Mouse (Mus musculus) left cerebral cortex, adult 8-10 months (tissue): Measurements from ENCODE around the gene Usp32. TPM values are rescaled to one million over a fixed set of nuclear protein-coding genes. Genes with fewer than 3 reads are reported as not detected.

Experiments
- DNase-seq, 2 experiments: peaks; one replicate each; pipeline ENCODE4 v3.0.0; 2022; ENCODE audit warnings: low spot score in 2 of 2
- total RNA-seq, 4 experiments: library from RNA; stranded (reverse); gene quantifications; 2 replicates each; pipeline ENCODE4 v1.2.4; 2022

Gene Usp32
- total RNA-seq, 4 experiments from 2014 or later = 96.5 to 119 (median 109) TPM

GRCm38 (mm10) chr11:84957171-84957570 lies 182.8 kb downstream of the Usp32 start:
- no peak for DNase-seq

DNA sequence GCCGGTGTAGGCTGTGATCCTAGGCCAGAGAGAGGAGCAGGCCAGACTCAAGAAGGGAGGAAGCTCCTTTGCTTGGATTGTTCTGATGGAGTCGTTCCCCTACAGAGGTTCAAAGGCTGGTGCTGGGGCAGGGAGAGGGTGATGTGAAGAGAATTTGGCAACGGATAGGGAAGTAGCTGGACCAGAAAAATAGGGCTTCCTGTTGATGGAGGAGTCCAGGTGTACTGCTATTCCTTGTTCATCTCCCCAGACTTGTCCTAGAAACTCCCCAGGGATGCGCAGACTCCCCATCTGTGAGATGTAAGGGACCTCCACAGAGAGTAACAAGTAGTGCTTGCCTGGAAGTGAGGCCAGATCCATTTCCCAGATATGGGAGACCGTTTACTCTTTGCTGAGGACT lies 183.6 kb downstream of the Usp32 start:
- no peak for DNase-seq

DNA sequence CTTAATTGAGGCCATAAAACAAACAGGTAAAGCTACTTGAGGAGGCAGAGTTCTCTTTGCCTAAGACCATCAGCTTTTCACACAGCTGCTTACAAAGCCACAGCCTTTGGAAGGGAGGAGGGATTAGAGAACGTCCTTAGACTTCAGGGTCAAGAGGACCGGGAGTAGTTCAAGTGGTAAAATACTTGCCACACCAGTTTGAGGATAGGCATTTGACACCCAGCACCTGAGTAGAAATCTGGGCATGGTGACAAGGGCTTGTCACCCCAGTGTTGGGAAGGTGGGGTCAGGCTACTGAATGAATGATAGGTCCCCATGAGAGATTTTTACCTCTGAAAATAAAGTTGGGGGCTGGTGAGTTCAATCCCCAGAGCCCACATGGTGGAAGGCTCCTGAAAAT lies 187.3 kb downstream of the Usp32 start:
- DNase-seq = no peak

- DNase-seq = no peak
Measured at GRCm38 (mm10) chr11:84948526-84948925, 191.4 kb downstream of the Usp32 start.

DNA sequence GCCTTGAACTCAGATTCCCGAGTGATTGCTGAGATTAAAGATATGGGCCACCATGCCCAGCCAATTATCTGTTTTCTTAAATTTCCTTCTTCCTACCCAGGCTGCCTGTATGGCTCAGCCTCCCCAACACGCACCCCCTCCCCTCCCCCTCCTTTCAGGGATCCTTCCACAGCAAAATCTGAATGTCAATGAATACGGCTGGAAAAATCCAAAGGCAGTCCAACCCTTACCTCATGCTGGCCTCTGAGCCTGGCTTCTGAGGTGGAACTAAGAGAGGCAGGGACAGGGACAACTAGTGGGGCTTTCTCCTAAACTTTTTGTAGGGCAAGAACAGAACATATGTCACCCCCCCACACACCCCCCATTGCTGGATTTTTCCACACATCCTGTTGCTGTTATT lies 191.8 kb downstream of the Usp32 start:
- no peak for DNase-seq

- no peak for DNase-seq
Measured at GRCm38 (mm10) chr11:84947206-84947605, 192.8 kb downstream of the Usp32 start.

GRCm38 (mm10) chr11:84945841-84946240 lies 194.1 kb downstream of the Usp32 start:
- DNase-seq = no peak

DNA sequence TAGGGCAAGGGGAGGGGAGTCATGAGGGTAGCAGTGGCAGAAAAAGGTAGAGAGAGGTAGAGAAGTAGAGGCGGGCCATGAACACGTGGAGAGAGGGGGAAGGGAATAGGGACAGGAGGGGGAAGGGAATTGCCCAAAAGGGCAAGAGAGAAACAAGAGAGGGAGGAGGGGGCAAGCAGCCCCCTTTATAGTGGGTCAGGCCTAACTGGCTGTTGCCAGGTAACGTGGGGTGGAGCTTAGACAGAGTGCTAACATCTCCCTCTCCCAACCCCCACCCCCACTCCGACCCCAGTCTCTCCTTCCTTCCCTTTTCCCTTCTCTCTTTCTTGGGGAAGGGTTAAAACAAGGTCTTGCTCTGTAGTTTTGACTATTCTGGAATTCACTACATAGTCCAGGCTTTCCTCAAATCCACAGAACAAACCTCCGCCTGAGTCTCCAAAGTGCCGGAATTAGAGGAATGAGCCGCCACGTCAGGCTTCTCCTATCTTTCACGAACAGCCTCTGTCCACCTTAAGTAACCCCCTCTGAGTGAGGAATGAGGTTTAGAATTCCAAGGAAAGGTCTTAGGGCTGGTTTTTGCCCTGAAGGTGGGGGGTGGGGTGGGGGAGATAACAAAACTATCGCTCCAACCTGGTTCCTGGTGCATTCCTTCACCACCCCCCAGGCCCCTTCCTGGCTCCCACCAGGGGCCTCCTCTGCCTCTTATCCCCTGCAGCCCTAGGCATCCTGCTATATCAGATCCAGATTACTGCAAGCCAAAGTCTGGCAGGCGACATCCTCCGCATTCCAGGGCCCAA lies 195.1 kb downstream of the Usp32 start:
- DNase-seq = no peak

DNA sequence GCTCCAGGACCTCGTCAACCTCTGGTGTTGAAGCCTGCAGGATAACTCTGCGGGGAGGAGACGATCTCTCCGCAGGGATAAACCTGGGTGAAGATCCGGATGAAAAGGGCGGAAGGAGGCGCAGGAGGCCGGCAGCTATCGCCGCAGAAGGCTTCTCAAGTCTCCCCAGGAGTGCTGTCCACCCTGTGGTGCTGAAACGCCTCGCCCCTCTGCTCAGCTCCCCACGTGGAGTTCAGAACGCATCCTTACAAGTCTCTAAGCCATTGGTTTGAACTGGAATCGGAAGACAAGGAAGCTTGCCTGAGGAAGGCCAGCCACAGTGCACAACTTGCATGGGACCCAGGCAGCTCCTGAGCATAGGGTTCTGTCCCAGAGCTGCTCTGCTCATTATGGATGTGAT lies 196.0 kb downstream of the Usp32 start:
- DNase-seq = no peak

- DNase-seq = no peak
Measured at GRCm38 (mm10) chr11:84940140-84940539, 199.8 kb downstream of the Usp32 start.

DNA sequence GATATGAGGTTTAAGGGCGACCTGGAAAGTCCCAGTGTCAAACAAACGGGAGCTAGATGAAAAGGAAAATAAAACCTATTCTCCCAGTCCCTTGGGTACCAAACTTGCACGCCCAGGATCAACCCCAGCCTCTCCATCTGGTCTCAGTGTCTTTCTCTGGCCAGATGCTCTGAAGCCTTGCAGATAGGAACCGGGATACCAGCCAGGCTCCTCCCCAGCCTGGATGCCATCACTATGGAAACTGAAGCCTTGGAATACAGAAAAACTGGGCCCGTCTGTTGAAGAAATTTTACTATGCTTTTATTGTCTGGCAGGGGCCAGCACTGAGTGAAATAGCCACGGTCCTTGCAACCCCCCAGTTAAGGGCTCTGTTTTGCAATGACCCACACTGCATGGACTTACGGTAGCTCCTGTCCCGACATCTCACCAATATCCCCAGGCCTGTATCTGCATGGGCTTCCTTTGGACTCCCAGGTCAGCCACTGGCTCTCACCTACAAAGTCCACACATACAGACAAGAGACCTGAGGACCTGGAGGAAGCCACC lies 200.4 kb downstream of the Usp32 start:
- peak in 1 of 2 experiments; percentile 68 for DNase-seq

Other genes starting within 250 kb of the Usp32 start
- 10 to 100 TPM; 30.3 to 33.0 (median 32.5) TPM for gene Znhit3, start 223.8 kb downstream of the Usp32 start, total RNA-seq
- 10 to 100 TPM; 49.2 to 57.6 (median 54.8) TPM for gene Car4, start 182.4 kb downstream of the Usp32 start, total RNA-seq
- not detected for gene 1700125H20Rik, start 30.2 kb upstream of the Usp32 start, total RNA-seq
- gene Appbp2, start 95.0 kb upstream of the Usp32 start, total RNA-seq = 10 to 100 TPM; 52.0 to 57.5 (median 56.0) TPM
- gene Ppm1d, start 171.1 kb upstream of the Usp32 start, total RNA-seq = 10 to 100 TPM; 16.7 to 19.3 (median 17.6) TPM
- gene Bcas3, start 213.0 kb upstream of the Usp32 start, total RNA-seq = 10 to 100 TPM; 67.2 to 79.7 (median 75.7) TPM